Mouse (Mus musculus) cerebellum, postnatal 14 days (tissue): ENCODE measurements around the gene Prss45.
A peak's percentile ranks its signal among the peaks of the same experiment; 100 is the strongest.

Experiments used
- DNase-seq, 2 experiments: peaks; one replicate each; pipeline ENCODE4 v3.0.0; 2021; ENCODE audit warnings: mixed read lengths in 2 of 2

Prss45 gene

DNA sequence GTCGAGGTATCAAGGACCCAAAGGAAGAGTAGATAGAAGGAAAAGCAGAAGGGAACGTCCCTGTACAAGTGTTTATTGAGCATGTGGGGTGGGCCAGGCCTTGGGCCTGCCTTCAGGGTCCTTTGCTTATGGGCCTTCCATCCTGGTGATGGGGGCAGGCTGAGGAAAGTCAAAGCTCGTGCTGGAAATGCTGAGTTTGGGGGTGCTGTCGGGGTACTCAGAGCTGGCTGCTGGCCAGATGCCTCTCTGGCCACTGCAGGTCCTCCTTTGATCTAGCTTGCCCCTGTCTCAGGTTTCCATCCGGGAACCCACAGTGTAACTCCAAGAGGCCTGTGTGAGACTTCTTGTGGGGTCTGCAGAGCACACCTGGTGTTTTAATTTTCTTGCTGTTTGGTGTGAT, 24.1 kb downstream of the Prss45 start:
- DNase-seq: no peak

DNA sequence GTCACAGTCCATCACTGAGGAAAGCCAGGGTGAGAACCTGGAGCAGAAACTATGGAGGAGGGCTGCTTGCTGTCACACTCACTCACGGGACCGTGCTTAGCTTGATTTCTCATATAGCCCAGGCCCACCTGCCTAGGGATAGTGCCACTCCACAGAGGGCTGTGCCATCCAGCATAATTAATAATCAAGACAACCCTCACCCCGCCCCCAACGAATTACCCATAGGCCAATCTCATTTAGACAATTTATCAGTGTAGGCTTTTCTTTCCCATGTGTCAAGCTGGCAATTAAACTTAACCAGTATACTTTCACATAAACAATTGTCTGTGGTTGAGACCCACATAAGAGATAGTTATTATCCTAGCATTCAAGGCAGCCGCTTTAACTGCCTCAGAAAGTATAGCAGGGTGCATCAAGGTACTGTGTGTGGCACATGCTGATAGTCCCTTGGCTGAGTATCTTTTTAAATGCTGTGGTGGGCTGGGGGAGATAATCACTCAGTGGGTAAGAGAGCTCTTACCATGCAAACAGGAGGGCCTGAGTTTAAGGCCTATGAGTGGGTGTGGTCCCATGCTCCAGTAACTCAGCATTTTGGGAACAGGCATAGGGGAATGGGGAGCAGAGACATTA, 24.7 kb downstream of the Prss45 start:
- DNase-seq: no peak

DNA sequence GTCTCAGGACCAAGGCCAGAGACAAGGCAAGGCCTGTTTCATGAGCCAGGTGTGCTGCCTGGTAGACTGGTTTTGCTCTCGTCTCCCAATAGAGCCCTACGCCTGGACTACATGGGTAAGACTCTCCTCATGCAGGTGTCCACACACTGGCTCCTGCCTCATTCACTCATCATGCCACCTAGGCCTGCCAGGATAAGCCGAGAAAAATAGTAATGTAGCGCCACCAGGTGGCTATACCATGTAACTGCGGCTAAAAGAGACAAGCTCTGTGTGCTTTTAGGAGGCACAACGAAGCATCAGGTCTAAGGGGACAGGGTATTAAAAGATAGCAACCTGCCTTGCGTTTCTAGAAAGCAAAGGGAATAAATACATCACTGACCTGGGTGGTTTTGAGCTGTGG, 36.6 kb downstream of the Prss45 start:
- DNase-seq: peak; percentile 74 to 79

DNA sequence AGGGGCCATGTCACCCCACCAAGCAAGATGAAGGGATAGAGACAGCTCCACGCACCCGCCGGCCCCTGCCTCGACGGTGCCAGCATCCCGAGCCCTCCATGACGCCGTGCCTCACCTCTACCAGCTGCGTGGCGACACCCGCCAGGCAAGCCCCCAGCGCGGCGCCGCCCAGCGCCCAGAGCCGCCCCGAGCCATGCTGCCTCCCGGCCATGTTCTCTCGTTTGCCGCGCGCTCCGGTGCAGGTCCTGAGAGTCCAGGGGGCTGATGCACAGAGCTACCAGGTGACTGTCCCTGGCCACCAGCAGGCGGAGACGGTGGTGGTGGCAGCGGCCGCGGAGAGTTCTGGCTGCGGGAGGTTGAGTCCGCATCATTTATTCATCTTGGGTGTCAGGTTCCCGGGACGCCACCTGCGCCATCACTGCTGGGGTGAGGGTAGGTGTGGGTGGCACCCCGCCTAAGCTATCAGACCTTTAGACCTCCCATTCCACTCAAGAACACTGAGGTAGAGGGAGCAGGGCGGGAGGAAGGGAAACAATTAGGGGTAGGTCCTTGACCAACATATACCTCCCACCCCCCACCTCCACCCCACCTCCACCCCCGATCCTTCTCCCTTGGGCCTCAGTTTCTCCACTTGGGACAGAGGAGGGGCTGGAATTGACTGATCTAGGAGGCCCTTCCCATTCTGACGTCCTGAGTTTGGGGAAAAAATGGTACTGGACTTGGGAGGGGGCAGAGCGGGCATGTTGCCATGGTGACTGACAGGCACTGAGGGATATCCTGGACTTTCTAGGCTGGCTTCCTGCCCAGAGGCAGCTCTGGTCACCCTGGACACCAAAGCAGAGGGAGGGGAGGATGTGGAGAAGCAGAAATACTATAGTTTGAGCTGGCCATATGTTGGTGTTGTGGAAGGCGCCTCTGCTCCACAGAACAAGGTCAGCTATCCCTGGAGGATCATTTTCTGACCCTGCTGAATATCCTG, 39.6 kb downstream of the Prss45 start:
- DNase-seq: peak; percentile 37 to 75

DNA sequence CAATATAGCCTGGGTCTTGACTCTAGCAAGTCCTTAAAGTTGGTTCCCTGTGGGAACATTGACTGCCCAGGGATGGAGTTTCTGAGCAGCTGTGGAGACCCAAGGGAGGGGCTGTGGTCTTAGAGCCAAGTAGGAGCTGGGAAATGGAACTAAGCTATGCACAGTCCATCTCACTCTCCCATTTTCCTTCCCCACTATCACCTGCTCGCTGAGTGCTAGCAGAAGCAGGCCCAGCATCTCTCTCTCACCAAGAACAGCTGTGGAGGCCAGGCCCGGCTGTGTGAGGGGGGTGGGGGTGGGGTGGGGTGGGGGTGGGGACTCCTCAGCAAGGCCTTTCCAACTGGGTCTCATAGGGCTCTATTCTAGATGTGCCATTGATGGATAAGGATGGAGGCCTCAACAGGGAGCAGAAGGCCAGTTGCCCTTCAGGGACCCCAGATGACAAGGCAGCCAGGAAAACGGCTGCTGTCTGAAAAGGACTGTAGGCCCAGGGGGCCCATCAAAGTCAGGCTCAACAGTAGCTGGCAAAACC, 40.3 kb downstream of the Prss45 start:
- no peak for DNase-seq

DNA sequence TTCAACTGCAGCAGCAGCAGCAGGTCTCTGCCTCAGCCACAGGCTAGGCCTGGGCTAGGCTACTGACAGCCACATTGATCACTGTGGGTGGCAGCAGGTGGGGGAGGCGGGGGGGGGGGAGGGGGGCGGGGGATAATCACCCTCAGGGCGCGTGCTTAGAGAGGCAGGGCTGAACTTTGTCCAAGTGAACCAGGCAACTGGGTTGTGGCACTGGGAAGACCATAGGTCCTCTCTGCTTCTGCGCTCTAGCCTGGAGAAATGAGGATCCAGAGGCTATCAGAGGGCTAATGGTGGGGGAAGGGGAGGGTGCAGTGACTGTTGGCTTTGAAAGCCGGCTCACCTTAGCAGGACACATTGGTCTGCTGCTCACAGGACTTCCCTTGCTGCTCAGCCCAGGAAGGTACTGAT, 40.9 kb downstream of the Prss45 start:
- no peak for DNase-seq

DNA sequence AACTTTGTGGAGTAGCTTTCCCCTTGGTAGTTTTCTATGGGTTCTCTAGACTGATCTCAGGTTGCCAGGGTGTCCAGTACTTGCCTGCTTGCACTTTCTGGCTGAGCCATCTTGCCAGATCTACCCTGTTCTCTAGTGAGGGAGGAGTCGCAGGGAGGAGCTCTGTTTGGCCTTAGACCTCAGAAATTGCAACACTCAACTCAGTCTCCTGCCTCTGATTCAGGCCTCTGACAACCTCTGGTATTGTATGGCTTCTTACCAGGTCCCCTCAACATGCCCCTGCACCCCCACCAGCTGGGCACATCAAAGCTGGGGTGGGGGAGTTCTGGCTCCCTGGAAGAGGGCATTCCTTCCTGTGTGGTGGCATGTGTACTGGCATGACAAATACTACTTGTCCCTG, 43.0 kb downstream of the Prss45 start:
- no peak for DNase-seq

DNA sequence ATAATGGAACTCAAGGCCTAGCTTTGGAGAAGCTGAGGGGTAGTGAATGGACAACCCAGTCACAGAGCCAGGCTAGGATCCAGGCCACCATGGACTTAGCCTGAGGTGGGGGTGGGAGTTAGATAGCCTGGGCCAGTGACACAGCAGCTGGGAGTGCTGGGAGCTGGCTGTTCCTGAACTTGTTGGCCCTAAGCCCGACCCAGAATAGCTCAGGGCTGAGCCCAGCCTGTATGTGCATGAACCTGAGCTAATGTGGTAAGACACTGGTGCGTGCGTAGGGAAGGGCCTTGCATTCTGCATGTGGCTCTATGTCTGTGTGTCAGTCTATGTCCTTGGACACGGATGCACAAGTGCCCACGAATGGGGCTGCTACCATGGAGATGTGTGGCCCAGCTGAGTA, 43.5 kb downstream of the Prss45 start:
- peak; percentile 79 to 90 for DNase-seq

DNA sequence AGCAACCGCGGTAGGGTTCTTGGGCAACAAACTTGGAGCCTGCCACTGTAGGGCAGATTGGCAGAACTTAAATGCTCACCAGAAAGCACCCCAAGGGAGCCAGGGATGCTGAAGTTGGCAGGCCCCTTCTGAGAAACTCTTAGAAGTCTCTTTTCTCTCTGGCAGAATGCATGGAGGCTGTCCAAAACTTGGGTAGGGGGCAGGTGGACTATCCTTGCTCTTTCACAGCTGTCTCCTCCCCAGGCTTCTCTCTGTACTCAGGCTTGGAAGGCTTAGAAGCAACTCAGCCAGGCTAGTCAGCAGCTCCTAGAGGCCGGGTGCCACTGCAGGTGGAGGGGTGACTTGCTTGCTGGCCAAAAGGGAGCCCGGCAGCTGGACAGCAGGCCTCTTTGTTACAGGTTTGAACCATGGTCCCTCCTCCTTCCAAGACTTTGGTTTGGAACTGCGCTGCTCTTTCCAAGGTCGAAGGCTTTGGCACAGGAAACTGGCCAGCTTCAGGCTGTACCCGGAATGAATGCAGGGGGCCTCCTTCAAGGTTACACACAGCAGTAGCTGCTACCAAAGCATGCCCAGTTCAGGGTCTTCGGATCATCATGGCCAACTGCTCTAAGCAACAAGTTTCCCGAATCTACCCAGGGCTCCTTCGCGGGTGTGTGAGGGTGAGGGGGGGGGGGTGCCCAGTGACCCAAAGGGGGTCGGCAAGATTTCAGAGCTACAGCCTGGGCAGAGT, 45.0 kb downstream of the Prss45 start, which contains the start of gene Als2cl:
Als2cl (plus strand) TSS at position 680 of the 730 bp plus-strand sequence.
- DNase-seq: peak; percentile 31 to 49

DNA sequence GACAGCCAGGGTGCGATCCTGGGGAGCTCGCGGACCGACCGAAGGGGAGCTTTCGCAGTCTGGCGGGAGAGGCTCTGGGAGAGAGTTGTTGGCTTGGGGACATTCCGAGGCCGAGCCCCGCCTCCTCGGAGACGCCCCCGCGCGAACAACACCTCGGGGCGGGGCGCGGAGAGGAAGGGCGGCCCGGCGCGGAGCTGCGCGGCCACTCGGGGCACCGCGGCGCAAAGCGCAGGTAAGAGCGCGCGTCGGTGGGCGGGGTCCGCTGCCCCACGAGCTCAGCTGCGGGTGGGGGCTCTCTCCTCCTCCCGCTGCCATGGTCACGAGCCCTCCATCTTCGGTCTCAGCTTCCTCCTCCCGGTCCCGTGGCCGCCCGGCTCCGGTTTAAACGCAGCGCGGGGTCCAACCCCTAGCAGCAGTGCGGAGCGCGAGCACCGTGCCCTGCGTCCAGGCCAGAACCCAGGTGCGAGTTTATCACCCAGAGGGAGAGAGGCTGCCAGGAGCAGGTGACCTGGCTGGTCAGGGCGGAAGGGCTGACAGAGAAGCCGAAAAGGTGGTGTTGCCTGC, 45.7 kb downstream of the Prss45 start, which contains the start of gene Tmie:
Tmie (minus strand) TSS at position 116 of the 564 bp plus-strand sequence.
- DNase-seq: peak; percentile 43 to 53

DNA sequence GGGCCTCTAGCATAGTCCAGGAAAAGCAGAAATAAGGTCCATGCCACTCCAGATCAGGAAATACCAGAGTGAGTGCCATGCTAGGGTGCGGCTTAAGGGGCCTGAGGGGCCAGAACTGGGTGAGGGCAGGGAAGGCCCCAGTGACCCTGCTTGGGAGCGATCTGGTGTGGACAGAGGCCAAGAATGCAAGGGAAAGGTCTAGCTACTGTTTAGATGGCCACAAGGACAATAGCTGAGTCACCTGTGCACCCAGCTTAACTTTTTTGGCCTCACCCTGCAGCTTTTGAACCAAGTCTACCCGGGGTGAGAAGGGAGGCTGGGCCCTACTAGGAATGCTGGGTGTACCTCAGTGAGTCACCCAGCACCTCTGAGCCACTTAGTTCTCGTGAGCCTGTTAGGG, 46.4 kb downstream of the Prss45 start:
- no peak for DNase-seq

DNA sequence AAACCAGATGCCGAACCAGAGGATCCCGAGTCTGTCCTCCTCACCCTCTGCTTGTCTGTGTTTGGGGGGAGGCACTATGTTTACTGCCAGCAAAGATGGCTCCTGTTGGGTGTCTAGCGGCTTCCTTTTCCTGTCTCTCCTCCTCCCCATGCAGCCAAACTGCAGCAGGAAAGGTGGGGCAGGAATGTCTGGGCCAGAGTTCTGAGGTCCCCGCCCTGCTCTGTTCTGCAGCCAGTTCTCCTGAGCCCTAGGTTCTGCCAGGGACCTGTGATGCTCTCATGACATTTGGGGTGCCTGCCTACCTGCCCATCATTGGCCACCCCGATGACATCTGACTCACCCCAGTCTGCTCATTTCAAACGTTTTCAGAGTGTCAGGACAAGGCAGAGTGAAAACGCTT, 47.6 kb downstream of the Prss45 start:
- no peak for DNase-seq

DNA sequence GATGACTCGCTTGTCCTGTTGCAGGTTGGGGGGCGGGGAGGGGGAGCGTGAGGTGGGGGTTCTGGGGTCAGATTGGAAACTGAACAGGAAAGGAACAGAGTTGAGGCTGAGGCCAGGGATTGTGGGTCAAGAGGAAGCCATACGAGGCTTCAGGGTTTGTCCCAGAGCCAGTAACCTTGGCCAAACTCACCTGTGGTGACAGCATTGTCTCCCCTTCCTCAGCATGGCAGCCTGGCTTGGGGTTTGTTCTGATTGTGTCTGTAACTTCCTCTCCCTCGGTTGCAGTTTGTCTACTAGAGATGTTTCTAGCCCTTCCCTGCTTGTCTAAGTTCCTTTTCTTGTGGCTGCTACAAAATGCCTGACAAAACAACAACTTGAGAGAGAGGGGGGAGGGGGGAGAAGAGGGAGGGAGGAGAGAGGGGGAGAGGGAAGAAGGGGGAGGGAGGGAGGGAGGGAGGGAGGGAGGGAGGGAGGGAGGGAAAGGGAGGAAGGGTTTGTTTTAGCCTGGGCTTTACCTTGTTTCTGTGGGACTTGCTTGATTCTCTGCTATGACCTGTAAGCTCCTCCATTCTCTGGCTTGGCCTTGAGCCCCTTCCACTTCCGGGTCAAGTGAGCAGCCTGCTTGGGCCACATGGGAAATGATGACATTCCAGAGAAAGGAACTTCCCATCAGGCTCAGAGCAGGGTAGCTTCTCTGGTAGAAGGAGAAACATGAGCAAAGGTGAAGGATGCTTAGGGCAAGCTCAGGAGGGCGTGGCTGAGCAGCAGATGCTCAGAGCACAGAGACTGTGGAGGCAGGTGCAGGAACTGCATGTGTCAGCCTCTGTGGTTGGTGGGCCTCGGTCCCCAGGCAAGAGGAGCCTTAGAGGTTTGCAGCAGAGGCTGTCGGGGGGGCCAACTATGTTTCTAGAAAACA, 53.3 kb downstream of the Prss45 start:
- no peak for DNase-seq

DNA sequence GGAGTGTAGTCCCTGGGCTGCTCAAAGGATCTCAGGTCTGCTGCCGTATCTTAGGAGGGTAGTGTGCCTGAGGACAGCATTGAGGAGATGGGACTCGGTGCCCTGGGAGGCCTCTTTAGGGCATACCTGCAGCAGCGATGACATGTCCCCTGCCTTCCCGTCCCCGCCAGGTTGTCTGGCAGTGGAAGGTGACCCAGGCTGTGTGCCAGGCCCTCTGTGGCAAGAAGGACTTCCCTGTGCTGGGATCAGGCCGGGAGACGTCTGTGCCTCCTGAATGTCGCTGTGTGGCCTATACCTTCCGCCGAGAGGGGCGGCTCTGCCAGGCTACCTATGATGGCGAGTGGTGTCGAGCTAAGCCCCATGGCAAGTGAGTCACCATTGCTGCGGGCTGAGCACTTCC, 54.5 kb downstream of the Prss45 start:
- peak in 1 of 2 experiments; percentile 53 for DNase-seq

DNA sequence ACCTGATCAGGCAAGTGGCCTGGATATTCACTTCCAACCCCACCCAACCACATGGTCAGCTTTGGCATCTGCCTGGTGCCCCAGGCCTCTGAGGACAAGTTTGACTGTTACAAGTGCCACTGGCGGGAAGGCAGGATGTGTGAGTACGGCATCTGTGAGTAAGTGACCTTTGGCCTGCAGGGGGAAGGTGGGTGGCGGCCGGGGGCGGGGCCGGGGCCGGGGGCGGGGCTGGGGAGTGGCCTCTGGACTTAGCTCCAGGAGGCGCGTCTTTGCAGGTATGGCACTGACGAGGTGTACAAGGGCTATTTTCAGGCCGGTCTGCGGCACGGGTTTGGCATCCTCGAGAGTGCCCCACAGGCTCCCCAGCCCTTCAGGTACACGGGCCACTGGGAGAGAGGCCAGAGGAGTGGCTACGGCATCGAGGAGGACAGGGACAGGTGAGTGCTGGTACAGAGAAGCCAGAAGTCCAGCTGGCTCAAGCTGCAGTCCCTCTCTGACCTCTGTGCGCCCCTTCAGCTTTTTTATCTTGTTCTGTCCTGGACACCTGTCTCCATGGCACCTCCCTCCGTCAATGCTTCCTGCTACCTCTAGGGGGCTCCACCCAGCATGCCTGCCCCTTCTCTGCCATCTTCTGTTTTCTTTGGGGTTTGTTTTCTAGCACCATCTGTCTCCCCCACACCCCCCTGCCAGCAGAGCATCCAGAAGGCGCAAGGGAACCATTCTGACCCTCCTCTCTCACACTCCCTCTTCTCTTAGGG, 55.8 kb downstream of the Prss45 start:
- no peak for DNase-seq
